Mouse (Mus musculus) adrenal gland, postnatal 36 days (tissue): ENCODE measurements around the gene Dnah9. TPM values are rescaled to one million over a fixed set of nuclear protein-coding genes. Genes with fewer than 3 reads are reported as not detected.

Source experiments
- DNase-seq, 2 experiments: peaks; one replicate each; pipeline ENCODE4 v3.0.0; 2021; ENCODE audit warnings: mixed read lengths in 1 of 2
- total RNA-seq, 2 experiments: library from RNA; stranded (reverse); gene quantifications; 2 replicates each; pipeline ENCODE4 v1.2.3; 2021

The Dnah9 gene
- total RNA-seq, 2 experiments from 2014 or later: not detected

- no peak for DNase-seq
These were observed 240.4 kb downstream of the Dnah9 start for GRCm38 (mm10) chr11:65927962-65928361.

- no peak for DNase-seq
These were observed 249.7 kb downstream of the Dnah9 start for GRCm38 (mm10) chr11:65918480-65919236.

GRCm38 (mm10) chr11:65909195-65909594 is 259.2 kb downstream of the Dnah9 start:
- DNase-seq: no peak

GRCm38 (mm10) chr11:65905487-65905886 is 262.9 kb downstream of the Dnah9 start:
- no peak for DNase-seq

GRCm38 (mm10) chr11:65903944-65904343 is 264.4 kb downstream of the Dnah9 start:
- no peak for DNase-seq

- DNase-seq: no peak
These were observed 286.9 kb downstream of the Dnah9 start for GRCm38 (mm10) chr11:65881465-65881864.

GRCm38 (mm10) chr11:65877146-65877775 is 291.1 kb downstream of the Dnah9 start:
- no peak for DNase-seq

GRCm38 (mm10) chr11:65861476-65861875 is 306.9 kb downstream of the Dnah9 start:
- no peak for DNase-seq

- DNase-seq: peak in 1 of 2 experiments; percentile 3
These were observed 316.3 kb downstream of the Dnah9 start for GRCm38 (mm10) chr11:65852066-65852465.

GRCm38 (mm10) chr11:65846446-65846845 is 321.9 kb downstream of the Dnah9 start:
- no peak for DNase-seq

GRCm38 (mm10) chr11:65838999-65839398 is 329.4 kb downstream of the Dnah9 start:
- DNase-seq: no peak

GRCm38 (mm10) chr11:65824556-65824955 is 343.8 kb downstream of the Dnah9 start:
- DNase-seq: peak; percentile 3 to 5

- DNase-seq: peak; percentile 55 to 68
These were observed 347.5 kb downstream of the Dnah9 start for GRCm38 (mm10) chr11:65820877-65821276.

GRCm38 (mm10) chr11:65820280-65820679 is 348.1 kb downstream of the Dnah9 start:
- peak in 1 of 2 experiments; percentile 1 for DNase-seq

- no peak for DNase-seq
These were observed 350.2 kb downstream of the Dnah9 start for GRCm38 (mm10) chr11:65818193-65818592.

GRCm38 (mm10) chr11:65816237-65816636 is 352.1 kb downstream of the Dnah9 start:
- DNase-seq: no peak

GRCm38 (mm10) chr11:65814381-65814780 is 354.0 kb downstream of the Dnah9 start:
- DNase-seq: no peak

- DNase-seq: no peak
These were observed 356.3 kb downstream of the Dnah9 start for GRCm38 (mm10) chr11:65812088-65812487.

GRCm38 (mm10) chr11:65807601-65808000 is 360.8 kb downstream of the Dnah9 start:
- DNase-seq: no peak

- peak; percentile 89 to 93 for DNase-seq
These were observed 361.3 kb downstream of the Dnah9 start, which contains the start of gene Zkscan6 for GRCm38 (mm10) chr11:65806909-65807504. Gene Zkscan6 (plus strand): TSS chr11:65807175.

GRCm38 (mm10) chr11:65806321-65806904 is 361.9 kb downstream of the Dnah9 start:
- DNase-seq: peak; percentile 64 to 68

GRCm38 (mm10) chr11:65801899-65802298 is 366.5 kb downstream of the Dnah9 start:
- no peak for DNase-seq

GRCm38 (mm10) chr11:65795896-65796295 is 372.5 kb downstream of the Dnah9 start:
- DNase-seq: no peak
